Mouse (Mus musculus): ENCODE data around the gene Kalrn.

Kalrn gene

GRCm38 (mm10) chr16:34184721-34185120, 388.6 kb downstream of the Kalrn start:
- no peak for DNase-seq (ENCODE audit: low spot score)

GRCm38 (mm10) chr16:34183186-34183585, 390.1 kb downstream of the Kalrn start:
- no peak for DNase-seq (ENCODE audit: low spot score)

GRCm38 (mm10) chr16:34175625-34176024, 397.7 kb downstream of the Kalrn start:
- DNase-seq (ENCODE audit: low spot score): no peak

- DNase-seq (ENCODE audit: low spot score): peak; percentile 58
Measured at GRCm38 (mm10) chr16:34172572-34173181, 400.7 kb downstream of the Kalrn start.

GRCm38 (mm10) chr16:34167042-34167441, 406.3 kb downstream of the Kalrn start:
- DNase-seq (ENCODE audit: low spot score): no peak

- no peak for DNase-seq (ENCODE audit: low spot score)
Measured at GRCm38 (mm10) chr16:34163086-34163485, 410.2 kb downstream of the Kalrn start.

DNA sequence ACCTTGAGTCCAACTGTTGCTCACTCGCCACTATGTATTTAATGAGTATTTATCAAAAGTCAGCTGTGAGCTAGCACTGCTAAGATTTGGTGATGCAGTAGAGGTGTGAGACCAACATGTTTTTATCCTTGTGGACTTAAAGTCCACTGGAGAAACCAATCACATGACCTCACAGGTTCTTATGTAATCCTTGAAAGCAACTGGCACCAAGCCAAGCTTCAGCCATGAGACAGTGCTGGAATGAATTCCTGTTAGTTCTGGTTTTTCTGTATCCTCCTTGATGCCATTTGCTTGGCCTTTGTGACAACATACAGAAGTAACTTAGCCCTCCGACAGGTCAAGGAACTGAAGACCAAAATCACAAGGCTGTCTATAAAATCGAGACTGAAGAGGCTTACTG, 413.8 kb downstream of the Kalrn start:
- no peak for DNase-seq (ENCODE audit: low spot score)

DNA sequence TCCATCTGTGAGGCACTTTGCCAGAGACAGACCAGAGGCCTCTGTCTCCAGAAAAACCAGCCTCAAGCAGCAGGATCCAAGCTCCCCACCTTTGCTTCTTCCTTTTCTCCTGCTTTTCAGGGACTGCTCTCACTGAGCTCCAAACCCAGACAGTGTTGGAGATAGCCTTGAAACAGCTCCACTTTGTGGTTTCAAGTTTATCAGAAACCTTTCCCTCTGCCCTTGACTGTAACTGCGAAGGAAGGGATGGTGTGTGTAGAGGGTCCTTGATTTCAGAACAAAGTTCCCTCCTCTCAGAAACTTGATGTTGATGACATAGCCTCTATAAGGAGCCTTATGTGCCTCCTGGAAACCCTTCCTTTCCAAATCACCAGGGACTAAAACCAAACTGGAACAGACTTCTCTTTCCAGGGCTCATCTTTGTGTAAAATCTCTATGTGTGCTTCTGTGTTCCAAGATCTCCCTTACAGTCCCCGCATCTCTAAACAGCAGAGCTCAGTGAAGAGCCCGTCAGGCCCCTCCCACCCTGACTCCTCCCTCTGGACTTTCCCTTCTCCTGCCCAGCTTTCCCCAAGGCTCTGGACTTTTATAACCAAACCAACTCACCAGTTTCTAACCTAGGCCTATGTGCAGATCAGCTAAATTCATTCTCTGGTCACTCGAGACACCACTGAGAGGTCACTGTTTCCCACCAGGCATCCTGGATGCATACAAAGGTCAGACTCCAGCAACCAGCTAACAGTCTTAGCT, 415.8 kb downstream of the Kalrn start:
- no peak for DNase-seq (ENCODE audit: low spot score)

- no peak for DNase-seq (ENCODE audit: low spot score)
Measured at GRCm38 (mm10) chr16:34155696-34156095, 417.6 kb downstream of the Kalrn start.

- DNase-seq (ENCODE audit: low spot score): no peak
Measured at GRCm38 (mm10) chr16:34154903-34155302, 418.4 kb downstream of the Kalrn start.

DNA sequence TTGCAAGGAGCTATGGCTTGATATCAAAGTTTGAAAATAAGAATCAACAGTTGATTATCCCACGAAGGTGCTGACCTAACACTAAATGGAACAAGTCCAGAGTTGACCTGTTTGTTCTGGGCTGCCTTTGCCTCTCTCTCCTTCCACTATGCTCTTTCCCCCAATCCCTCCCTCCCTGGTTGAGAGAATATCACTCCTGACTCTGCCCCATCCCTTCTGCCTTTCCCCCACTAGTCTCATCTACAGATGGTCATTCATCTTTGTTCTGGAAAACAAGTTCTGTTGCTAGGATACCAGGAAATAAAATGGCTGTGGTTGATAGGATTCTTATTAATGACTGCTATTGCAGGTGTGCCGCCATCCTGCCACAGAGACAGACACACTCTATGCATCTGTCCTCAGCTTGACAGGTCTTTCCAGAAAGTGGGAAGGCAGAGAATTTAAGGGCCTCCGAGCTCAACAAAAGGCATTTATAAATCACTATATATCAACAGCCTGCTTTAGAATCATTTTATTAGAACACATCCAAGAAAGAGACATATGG, 421.7 kb downstream of the Kalrn start:
- no peak for DNase-seq (ENCODE audit: low spot score)

GRCm38 (mm10) chr16:34141670-34142069, 431.7 kb downstream of the Kalrn start:
- no peak for DNase-seq (ENCODE audit: low spot score)

- DNase-seq (ENCODE audit: low spot score): no peak
Measured at GRCm38 (mm10) chr16:34135074-34135473, 438.3 kb downstream of the Kalrn start.

- DNase-seq (ENCODE audit: low spot score): no peak
Measured at GRCm38 (mm10) chr16:34134628-34135027, 438.7 kb downstream of the Kalrn start.

DNA sequence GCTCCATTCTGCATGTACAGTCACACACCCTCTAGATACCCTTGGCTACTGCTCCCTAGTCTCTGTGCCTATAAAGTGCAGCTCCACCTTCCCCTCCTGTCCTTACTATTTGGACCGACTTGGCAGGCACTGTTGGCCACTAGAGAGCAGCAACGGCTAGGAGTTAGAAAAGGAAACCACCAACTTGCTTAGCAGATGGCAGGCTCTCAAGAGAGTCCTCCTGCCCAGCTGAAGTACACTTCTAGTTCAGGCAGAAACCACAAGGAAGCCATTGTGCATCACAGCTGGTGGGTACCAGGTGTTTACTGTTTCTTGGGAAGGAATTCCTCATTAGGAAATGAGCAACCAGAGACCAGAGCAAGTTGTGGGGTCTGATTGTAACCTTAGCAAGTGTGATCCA, 447.7 kb downstream of the Kalrn start:
- DNase-seq (ENCODE audit: low spot score): peak; percentile 71

GRCm38 (mm10) chr16:34122486-34122885, 450.8 kb downstream of the Kalrn start:
- DNase-seq (ENCODE audit: low spot score): no peak

GRCm38 (mm10) chr16:34121288-34121687, 452.0 kb downstream of the Kalrn start:
- no peak for DNase-seq (ENCODE audit: low spot score)

DNA sequence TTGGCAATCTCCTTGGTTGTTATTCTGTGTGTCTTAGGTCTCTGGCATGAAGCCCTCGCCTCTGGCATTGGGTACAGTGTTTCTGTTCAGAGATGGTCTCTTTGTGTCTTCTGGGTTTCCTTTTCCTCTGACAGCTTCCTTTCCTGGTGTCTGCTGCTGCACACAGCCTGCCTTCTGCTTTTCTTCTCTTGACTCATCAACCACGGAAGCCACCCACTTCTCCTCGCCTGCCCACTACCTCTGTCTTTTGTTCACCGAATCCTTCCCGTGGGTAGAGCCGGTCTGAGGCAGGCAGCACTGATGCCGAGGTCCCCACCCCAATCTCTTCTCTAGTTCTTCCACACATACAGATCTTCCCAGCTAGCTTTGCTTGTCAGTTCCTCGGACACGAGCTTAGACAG, 452.5 kb downstream of the Kalrn start:
- DNase-seq (ENCODE audit: low spot score): peak; percentile 64

- no peak for DNase-seq (ENCODE audit: low spot score)
Measured at GRCm38 (mm10) chr16:34119844-34120243, 453.5 kb downstream of the Kalrn start.

DNA sequence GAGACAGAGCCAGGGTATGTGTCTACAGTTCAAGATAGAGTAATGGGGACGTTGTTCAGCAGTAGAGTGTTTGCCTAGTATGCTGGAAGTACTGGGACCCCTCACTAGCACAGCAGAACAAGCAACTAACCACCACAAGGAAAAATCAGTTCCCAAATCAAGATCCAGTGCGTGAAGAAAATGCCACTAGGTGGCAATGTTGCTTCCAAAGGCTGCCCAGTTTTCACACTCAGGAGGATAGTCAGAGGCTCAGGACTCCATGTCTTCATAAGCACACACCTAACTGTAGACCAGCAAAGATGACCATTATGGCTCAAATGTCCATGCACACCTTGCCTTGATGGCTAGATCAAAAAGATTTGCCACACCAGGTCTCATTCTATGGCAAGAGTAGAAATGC, 454.0 kb downstream of the Kalrn start:
- no peak for DNase-seq (ENCODE audit: low spot score)

- peak; percentile 68 for DNase-seq (ENCODE audit: low spot score)
Measured at GRCm38 (mm10) chr16:34114665-34115064, 458.7 kb downstream of the Kalrn start.

DNA sequence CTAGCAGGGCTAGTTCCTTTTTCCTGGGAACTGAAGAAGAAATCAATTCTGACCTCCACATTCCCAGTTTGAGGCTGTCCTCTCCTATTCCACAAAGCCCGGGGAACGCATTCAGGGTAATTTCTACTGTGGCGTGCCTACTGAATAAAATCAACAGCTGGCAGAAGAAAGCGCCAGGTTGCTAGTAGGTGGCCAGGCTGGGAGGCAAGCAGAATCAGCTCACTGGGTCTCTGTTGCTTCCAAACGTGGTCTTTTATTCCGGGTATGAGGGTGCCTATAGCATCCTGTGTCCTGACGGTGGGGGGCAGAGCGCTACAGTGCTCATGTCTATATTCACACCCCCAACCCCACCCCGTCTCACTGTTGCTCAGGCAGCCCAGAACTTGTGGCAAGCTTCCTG, 460.2 kb downstream of the Kalrn start:
- DNase-seq (ENCODE audit: low spot score): no peak

DNA sequence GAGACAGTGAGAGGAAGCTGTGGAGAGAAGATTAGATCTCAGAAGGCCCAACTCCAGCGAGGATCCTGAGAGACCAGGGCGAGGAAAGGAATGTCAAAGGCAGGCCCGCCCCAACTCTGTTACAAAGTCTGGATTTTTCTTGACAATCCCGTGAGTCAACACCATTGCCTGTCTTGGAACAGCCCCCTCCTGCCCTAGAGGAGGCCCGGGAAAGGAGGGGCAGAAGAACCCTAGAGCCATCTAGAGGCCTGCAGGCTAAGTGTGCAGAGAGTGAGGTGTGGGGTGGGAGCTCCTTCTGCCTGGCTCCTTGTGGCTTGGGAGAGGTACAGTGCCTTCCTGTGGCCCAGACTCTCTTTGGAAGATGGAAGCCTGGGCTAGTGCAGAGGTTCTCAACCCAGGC, 460.8 kb downstream of the Kalrn start:
- no peak for DNase-seq (ENCODE audit: low spot score)
